Mouse (Mus musculus) heart, postnatal 0 days (tissue): ENCODE data around the gene Elavl2.

ENCODE experiments used
- CTCF ChIP-seq: IDR thresholded peaks from 2 replicates; pipeline ENCODE4 v1.5.1; 2016; ENCODE audit warnings: antibody characterized with exemption, control low read depth, low read depth
- EP300 ChIP-seq: IDR thresholded peaks from 2 replicates; pipeline ENCODE4 v1.6.1; 2016; ENCODE audit warnings: antibody characterized with exemption, low read depth

DNA sequence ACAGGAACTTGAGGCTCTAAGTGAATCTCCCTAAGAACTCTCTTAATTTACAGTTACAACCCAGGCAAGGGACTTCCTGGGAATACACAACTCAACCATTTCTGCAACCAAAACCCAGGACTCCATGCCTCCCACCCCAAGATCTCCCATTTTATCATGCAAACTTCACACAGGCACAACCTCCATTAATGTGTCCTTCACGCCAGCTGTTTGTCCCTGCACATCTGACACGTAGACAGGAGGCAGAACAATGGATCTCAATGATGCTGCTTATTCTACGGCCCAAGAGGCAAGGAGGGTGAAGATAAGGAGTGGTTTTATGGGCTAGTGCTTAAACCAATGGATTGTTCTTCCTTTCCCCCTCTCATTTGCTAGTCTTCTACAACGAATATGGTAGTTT, 176.8 kb downstream of the Elavl2 start:
- no peak for TF ChIP-seq CTCF
- no peak for TF ChIP-seq EP300
